Mouse (Mus musculus) G1E (cell line): ENCODE measurements around the gene Vkorc1.

Experiments used
- CTCF ChIP-seq: IDR thresholded peaks from 2 replicates; pipeline ENCODE4 v1.5.1; 2012; ENCODE audit warnings: low read depth, low read length, inconsistent platforms, mixed read lengths
- GATA1 ChIP-seq: IDR thresholded peaks from 2 replicates; pipeline ENCODE4 v1.6.1; 2012; ENCODE audit warnings: borderline replicate concordance, low read length, inconsistent platforms, mixed read lengths
- GATA2 ChIP-seq: IDR thresholded peaks from 2 replicates; pipeline ENCODE4 v1.6.1; 2012; ENCODE audit warnings: low read depth, low read length, inconsistent platforms, borderline replicate concordance
- POLR2AphosphoS5 ChIP-seq: IDR thresholded peaks from 2 replicates; pipeline ENCODE4 v1.6.1; 2012; ENCODE audit warnings: low read depth, low read length, inconsistent platforms; ENCODE audit not compliant: insufficient replicate concordance
- TAL1 ChIP-seq: conservative IDR thresholded peaks from 2 replicates; pipeline ENCODE4 v1.6.1; 2012; ENCODE audit warnings: low read depth, low read length, inconsistent platforms, mixed read lengths

- TF ChIP-seq CTCF (no peak), GATA1 (no peak), TAL1 (no peak), POLR2AphosphoS5 (no peak), GATA2 (no peak)
These were observed 35.2 kb upstream of the Vkorc1 start for GRCm38 (mm10) chr7:127930636-127931035.
